Mouse (Mus musculus) lung, embryonic 14.5 days (tissue): Measurements from ENCODE around the gene Sowaha. TPM values are rescaled to one million over a fixed set of nuclear protein-coding genes. Genes with fewer than 3 reads are reported as not detected.

Experiments
- ATAC-seq: fragments of 200-750 bp; cut with Nextera tagmentation; 2 replicates; pipeline ENCODE4 v1.8.0; 2017; ENCODE audit warnings: mild to moderate bottlenecking, moderate TSS enrichment, moderate library complexity; ENCODE audit not compliant: insufficient read depth
- DNase-seq: peaks from one replicate; pipeline ENCODE4 v3.0.0-alpha.2; 2015
- H3K27ac ChIP-seq: fragments of 300-500 bp; sonication (generic); 2 replicates; pipeline ENCODE4 v1.5.1; 2014; ENCODE audit warnings: low read depth, mild to moderate bottlenecking, moderate library complexity
- H3K27me3 ChIP-seq: fragments of 300-500 bp; sonication (generic); 2 replicates; pipeline ENCODE4 v1.6.1; 2014; ENCODE audit warnings: low read length, control low read depth; ENCODE audit not compliant: insufficient read depth
- H3K36me3 ChIP-seq: fragments of 300-500 bp; sonication (generic); 2 replicates; pipeline ENCODE4 v1.6.1; 2014; ENCODE audit warnings: control low read depth; ENCODE audit not compliant: insufficient read depth
- H3K4me1 ChIP-seq: fragments of 300-500 bp; sonication (generic); 2 replicates; pipeline ENCODE4 v1.6.1; 2014; ENCODE audit warnings: antibody characterized with exemption, control low read depth; ENCODE audit not compliant: insufficient read depth
- H3K4me2 ChIP-seq: fragments of 300-500 bp; sonication (generic); 2 replicates; pipeline ENCODE4 v1.6.1; 2014; ENCODE audit warnings: mild to moderate bottlenecking
- H3K4me3 ChIP-seq: fragments of 300-500 bp; sonication (generic); 2 replicates; pipeline ENCODE4 v1.5.1; 2014; ENCODE audit warnings: low read depth, low read length
- H3K9ac ChIP-seq: fragments of 300-500 bp; sonication (generic); 2 replicates; pipeline ENCODE4 v1.6.1; 2014
- H3K9me3 ChIP-seq: fragments of 300-500 bp; sonication (generic); 2 replicates; pipeline ENCODE4 v1.6.1; 2016; ENCODE audit warnings: low read depth, low read length, control low read depth
- CTCF ChIP-seq: IDR thresholded peaks from 2 replicates; pipeline ENCODE4 v1.5.1; 2016; ENCODE audit warnings: antibody characterized with exemption, low read depth
- WGBS: fragments of 180-500 bp; shearing (Covaris S2); extraction: QIAGEN DNeasy Blood & Tissue Kit; methylation state at CpG from one replicate; pipeline ENCODE4 v1.1.7; 2014; 5-methylcytosine and 5-hydroxymethylcytosine counted together
- polyA plus RNA-seq: library from polyadenylated mRNA; unstranded; fragments of >200 nt; fragmentation: Nextera tagmentation; extraction: Ambion mirVana; gene quantifications from 2 replicates; pipeline ENCODE4 v1.2.1, GENCODE M21; 2014

The Sowaha gene
- polyA plus RNA-seq, 1 experiment from 2014 or later: 0.17 TPM

DNA sequence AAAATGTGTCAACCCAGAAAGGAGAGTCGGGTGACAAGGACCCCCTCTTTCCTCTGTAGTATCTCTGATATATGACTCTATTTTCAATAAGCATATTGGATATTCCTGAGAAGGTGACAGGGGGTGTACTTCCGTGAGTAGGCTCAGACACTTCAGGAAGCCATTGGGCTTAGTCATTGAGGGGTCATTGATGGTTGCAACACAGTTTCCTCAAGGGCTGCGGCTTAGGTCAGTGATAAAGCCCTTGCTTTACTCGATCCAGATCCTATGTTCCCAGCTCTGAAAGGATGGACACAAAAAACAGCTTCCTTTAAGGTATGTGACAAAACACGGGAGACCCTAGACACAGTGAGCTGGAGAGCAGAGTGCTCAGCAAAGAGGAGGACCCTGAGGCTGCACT lies 23.7 kb upstream of the Sowaha start:
- Histone ChIP-seq H3K36me3 (no peaks in the 10 kb centered on the region), H3K4me1 (peaks cover 4% of the 10 kb centered on the region; the same call in 1 of the 2 replicates), H3K4me3 (no peak overlapping the region), H3K9me3 (no peaks in the 10 kb centered on the region), H3K27me3 (no peaks in the 10 kb centered on the region), H3K27ac (no peak overlapping the region), H3K9ac (no peak overlapping the region), H3K4me2 (no peak overlapping the region)
- no peak for TF ChIP-seq CTCF
- 73% methylated on average over 5 of the region's 5 CpGs for WGBS
- DNase-seq (no peak), ATAC-seq (no peak)

DNA sequence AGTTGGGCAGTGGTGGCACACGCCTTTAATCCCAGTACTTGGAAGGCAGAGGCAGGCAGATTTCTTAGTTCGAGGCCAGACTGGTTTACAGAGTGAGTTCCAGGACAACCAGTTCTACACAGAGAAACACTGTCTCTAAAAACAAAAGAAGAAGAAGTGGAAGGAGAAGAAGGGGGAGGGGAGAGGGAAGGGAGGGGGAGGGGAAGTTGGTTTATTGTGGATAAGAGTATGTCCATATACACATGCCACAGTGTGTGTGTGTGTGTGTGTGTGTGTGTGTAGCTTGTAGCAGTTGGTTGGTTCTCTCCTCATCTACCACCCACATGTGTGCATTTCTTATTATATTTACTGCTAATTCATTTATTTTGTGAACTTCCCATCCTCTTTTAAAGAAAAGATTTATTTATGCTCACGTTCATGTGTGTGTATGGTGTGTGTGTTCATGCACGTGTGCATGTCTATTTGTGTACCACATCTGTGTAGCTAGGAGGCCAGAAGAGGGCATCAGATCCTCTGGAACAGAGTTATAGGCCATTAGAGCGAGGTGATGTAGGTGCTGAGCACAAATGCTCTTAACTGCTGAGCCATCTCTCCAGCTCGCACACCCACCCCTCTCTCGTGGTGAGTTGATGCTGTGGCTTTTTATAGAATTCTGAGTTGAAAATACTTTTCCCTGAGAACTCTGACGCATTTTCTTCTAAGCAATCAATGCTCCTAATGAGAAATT lies 22.1 kb upstream of the Sowaha start:
- Histone ChIP-seq H3K9ac (no peak overlapping the region), H3K27ac (no peak overlapping the region), H3K9me3 (no peaks in the 10 kb centered on the region), H3K4me3 (no peak overlapping the region), H3K36me3 (no peaks in the 10 kb centered on the region), H3K4me1 (peaks cover 4% of the 10 kb centered on the region; the same call in 1 of the 2 replicates), H3K4me2 (no peak overlapping the region), H3K27me3 (no peaks in the 10 kb centered on the region)
- ATAC-seq (no peak), DNase-seq (no peak)
- 74% methylated on average over 8 of the region's 8 CpGs for WGBS
- TF ChIP-seq CTCF: peak; percentile 31; the same call in 1 of the 2 replicates

DNA sequence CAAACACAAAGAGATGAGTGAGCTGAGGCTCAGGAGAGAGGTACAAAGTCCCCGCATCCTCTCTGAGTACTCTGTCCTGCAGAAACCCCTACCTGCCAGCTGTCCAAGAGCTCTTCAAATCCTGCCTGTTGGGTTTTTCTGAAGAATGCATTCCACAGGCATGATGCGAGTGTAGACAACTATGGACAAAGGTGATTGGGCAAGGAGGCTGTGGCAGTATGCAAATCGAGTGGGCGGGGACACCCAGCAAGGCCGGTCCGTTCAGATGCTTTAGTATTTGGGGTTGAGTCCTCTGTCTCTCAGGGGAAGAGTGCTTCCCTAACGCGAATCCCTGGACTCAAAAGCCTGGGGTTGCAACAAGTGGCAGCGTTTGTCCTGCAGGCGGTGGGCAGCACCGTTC lies 20.5 kb upstream of the Sowaha start:
- peak; percentile 83 for ATAC-seq
- DNase-seq: peak; percentile 77
- 8% methylated on average over 11 of the region's 11 CpGs for WGBS

DNA sequence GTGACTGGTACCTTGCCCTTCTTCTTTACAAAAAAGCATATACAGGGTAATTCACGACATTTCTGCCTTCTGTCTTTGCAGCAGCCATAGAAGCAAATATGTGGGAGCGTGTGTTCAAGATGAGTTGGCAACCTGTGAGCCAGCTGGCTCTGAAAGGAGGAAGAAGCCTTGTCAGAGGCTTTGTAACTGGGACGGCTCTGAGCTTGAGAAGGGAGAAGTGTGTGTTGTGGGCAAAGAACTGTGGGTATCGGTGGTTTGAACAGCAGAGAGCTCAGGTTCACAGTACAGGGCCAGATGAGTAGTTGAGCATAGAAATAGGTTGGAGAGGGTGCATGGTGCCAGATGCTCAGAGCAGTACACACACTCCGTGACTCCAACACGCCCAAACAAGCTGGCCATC lies 16.9 kb upstream of the Sowaha start:
- no peak overlapping the region for H3K4me2 ChIP-seq
- H3K36me3 ChIP-seq: no peaks in the 10 kb centered on the region
- H3K27me3 ChIP-seq: no peaks in the 10 kb centered on the region
- ATAC-seq (no peak), DNase-seq (no peak)
- 72% methylated on average over 6 of the region's 6 CpGs for WGBS
- H3K9ac ChIP-seq: no peak overlapping the region
- no peak overlapping the region for H3K4me3 ChIP-seq
- H3K27ac ChIP-seq: no peak overlapping the region
- H3K9me3 ChIP-seq: no peaks in the 10 kb centered on the region
- peaks cover 4% of the 10 kb centered on the region; the same call in 1 of the 2 replicates for H3K4me1 ChIP-seq
- no peak for TF ChIP-seq CTCF

More for the DNA sequence above, 20.5 kb upstream of the Sowaha start:
- Histone ChIP-seq H3K9ac (no peak overlapping the region), H3K27ac (no peak overlapping the region), H3K4me1 (peaks cover 4% of the 10 kb centered on the region; the same call in 1 of the 2 replicates), H3K4me2 (peak overlapping the region; percentile 46), H3K36me3 (no peaks in the 10 kb centered on the region), H3K9me3 (no peaks in the 10 kb centered on the region), H3K4me3 (no peak overlapping the region), H3K27me3 (no peaks in the 10 kb centered on the region)
- TF ChIP-seq CTCF: no peak

DNA sequence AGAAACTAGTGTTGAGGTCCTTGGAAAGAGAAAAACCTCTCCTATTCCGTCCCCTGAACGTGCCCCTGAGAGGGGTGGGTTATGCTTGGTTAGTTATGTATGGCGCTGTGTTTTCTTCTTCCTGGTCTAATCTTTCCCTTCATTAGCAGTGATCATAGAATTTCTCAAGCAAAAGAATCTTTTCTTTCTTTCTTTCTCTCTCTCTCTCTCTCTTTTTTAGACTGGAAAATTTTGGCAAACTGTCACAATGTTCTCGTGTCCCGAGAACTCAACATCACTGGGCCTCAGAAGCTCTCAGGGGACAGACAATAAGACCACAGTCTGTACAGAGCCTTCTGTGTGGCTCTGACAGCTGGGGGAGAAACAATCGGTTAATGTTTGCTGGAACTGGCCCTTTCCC lies 15.3 kb upstream of the Sowaha start:
- WGBS: 51% methylated on average over 6 of the region's 6 CpGs
- H3K27me3 ChIP-seq: no peaks in the 10 kb centered on the region
- no peak for DNase-seq
- no peak overlapping the region for H3K9ac ChIP-seq
- no peak overlapping the region for H3K4me3 ChIP-seq
- no peak overlapping the region for H3K4me2 ChIP-seq
- no peaks in the 10 kb centered on the region for H3K36me3 ChIP-seq
- no peak overlapping the region for H3K27ac ChIP-seq
- TF ChIP-seq CTCF: no peak
- ATAC-seq: no peak
- H3K4me1 ChIP-seq: no peaks in the 10 kb centered on the region
- H3K9me3 ChIP-seq: no peaks in the 10 kb centered on the region

DNA sequence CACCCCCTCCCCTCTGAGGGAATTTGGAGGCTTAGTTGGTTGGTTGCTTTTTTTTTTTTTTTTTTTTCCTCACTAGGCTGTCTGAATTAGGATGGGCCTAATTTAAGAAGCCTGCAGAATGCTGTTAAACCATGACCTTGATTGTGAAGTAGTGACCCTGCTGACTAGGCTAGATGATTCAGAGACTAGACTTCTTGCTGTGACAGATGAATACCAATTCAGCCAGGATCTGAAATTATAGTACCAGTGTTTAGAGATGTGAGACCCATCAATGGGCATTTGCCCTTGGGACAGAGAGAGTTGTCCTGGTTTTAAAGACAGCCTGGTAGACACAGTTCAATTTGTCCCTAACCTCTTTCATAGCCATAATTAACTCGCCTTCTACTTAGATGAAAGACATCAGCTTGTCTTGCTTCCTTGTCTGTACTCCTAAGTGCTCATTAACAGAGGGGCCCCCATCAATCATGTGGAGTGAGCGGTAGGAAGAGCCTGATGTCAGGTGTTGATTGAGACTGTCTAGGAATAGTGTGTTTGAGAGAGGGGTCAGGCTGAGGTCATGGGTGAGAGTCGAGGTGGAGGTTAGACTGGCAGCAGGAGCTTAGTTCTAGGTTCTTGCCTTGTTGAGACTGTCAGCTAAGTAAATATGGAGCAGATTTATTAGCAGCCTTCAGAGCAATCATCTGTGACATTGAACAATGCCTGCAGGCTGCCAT lies 13.3 kb upstream of the Sowaha start:
- no peak overlapping the region for H3K9ac ChIP-seq
- ATAC-seq: no peak
- no peaks in the 10 kb centered on the region for H3K4me1 ChIP-seq
- no peak overlapping the region for H3K4me2 ChIP-seq
- no peak overlapping the region for H3K27ac ChIP-seq
- no peaks in the 10 kb centered on the region for H3K9me3 ChIP-seq
- H3K36me3 ChIP-seq: no peaks in the 10 kb centered on the region
- H3K27me3 ChIP-seq: no peaks in the 10 kb centered on the region
- DNase-seq: no peak
- 27% methylated on average over 3 of the region's 3 CpGs for WGBS
- TF ChIP-seq CTCF: no peak
- H3K4me3 ChIP-seq: no peak overlapping the region

DNA sequence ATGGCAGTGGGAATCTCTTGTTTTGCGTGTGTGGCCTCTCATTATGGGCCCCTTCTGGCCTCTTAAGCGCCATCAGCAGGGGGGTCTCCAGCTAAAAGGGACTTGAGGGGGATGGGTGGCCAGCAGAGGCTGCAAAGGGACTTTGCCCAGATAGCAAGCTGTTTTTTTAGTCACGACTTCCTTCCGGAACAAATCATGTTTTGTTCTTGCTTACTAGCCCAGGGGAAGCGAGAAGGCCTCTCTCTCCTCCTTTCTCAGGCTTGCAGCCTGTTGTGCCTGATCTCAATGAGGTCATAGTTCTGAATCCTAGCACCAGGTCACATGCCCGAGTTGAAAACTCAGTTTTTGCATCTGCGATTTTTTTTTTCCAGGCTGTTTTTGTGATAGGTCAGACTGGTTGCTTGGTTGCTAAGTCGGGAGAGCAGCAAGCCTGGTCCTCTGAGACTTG lies 11.9 kb upstream of the Sowaha start:
- Histone ChIP-seq H3K27ac (no peak overlapping the region), H3K4me2 (no peak overlapping the region), H3K27me3 (peaks cover 8% of the 10 kb centered on the region; the same call in 1 of the 2 replicates), H3K4me3 (no peak overlapping the region), H3K9me3 (no peaks in the 10 kb centered on the region), H3K4me1 (no peaks in the 10 kb centered on the region), H3K36me3 (no peaks in the 10 kb centered on the region), H3K9ac (no peak overlapping the region)
- ATAC-seq (no peak), DNase-seq (peak; percentile 38)
- WGBS: 28% methylated on average over 8 of the region's 8 CpGs
- TF ChIP-seq CTCF: no peak
